Mouse (Mus musculus): ENCODE data around the gene Rabgef1.

DNA sequence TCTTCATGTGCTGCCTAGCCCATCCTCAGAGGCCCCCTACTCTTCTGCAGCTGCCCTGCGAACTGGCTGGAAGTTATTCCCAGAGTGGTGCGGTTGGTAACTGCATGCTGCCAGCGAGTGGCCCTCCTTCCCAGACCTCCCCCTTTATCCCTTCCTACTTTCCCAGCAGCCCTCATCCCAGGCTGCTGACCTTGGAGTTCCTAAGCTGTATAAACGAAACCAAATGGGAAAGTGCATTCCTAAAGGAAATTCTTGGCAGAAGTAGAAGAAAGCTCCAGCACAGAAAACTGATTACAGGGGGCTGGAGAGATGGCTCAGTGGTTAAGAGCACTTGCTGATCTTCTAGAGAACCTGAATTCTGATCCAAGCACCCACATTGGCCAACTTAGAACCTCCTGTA, 29.6 kb upstream of the Rabgef1 start:
- no peak for TF ChIP-seq CTCF (IDR thresholded peaks at IDR 0.05; ENCODE audit: control insufficient read depth, insufficient read depth, low read length)
- TF ChIP-seq POLR2A (IDR thresholded peaks at IDR 0.05; ENCODE audit: borderline replicate concordance, control insufficient read depth, low read depth, low read length): no peak

All from bone marrow, adult 2 months (tissue).